Mouse (Mus musculus): ENCODE results near the gene Numb.

Numb gene

DNA sequence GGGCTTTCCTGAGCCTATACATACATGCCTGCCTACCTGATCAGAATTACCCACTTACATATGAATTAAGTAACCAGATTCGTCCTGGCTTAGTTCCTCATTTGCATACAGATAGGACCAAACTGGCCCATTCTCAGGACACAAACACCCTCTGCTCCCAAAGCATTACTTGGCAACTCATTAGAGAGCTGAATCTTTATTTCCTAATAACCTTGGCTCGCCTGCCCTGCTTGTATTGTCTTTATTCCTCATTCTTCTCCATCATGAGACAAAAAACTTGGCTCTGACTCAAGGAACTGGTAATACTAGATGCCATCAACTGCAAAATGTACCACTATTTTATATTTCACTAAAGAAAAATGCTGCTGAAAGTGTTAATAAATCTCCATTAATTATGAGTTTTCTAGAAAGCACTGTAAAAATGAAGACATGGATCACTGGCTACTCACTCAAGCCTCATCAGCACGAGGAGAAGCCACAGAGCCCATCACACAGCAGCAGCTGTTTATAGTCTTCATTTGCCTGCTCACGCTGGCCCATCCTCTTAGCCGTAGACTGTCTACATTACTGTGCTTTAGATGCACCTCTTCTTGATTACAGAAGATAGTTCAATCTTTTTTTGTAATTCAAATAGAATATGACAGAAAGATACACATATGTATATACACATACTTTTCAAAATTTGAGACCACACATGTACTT lies 69.1 kb downstream of the Numb start:
- no peak for DNase-seq (ENCODE audit: low spot score)

GRCm38 (mm10) chr12:83850334-83850733 lies 71.4 kb downstream of the Numb start:
- no peak for DNase-seq (ENCODE audit: low spot score)

GRCm38 (mm10) chr12:83848595-83849231 lies 73.0 kb downstream of the Numb start:
- DNase-seq (ENCODE audit: low spot score) = no peak

- DNase-seq (ENCODE audit: low spot score) = no peak
Measured at GRCm38 (mm10) chr12:83847877-83848276, 73.9 kb downstream of the Numb start.

GRCm38 (mm10) chr12:83842678-83843440 lies 78.9 kb downstream of the Numb start:
- no peak for DNase-seq (ENCODE audit: low spot score)

- no peak for DNase-seq (ENCODE audit: low spot score)
Measured at GRCm38 (mm10) chr12:83841409-83842190, 80.1 kb downstream of the Numb start.

DNA sequence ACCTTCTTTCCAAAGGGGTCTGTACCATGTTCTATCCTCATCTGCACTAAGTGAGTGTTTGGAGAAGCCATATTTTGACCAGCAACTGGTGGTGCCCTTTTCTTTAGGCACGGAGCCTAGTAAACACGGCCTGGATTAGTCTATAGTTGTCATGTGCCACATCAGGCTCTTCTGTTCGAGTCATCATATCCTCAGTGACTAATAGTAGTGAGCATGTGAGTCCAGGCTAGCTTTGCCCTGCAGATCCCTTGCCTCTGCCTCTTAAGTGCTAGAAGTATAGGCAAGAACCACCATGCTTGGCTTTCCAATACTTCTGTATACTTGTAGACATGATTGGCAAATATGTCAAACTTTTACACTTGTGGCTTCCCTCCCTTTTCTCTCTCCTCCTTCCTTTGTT lies 87.8 kb downstream of the Numb start:
- no peak for DNase-seq (ENCODE audit: low spot score)

GRCm38 (mm10) chr12:83830424-83830823 lies 91.3 kb downstream of the Numb start:
- no peak for DNase-seq (ENCODE audit: low spot score)

GRCm38 (mm10) chr12:83816616-83817015 lies 105.1 kb downstream of the Numb start:
- no peak for DNase-seq (ENCODE audit: low spot score)

DNA sequence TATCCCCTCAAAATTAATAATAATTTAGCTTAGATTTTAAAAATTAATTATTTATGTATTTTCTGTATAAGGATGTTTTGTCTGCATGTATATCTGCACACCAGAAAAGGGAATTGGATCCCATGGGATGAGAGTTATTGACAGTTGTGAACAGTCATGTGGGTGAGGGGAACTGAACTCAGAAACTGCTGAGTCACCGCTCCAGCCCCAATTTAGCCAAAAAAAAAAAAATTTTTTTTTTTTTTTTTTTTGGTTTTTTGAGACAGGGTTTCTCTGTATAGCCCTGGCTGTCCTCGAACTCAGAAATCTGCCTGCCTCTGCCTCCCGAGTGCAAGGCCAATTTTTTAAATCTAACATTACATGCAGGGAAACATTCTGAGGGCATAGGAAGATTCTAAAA lies 109.8 kb downstream of the Numb start:
- no peak for DNase-seq (ENCODE audit: low spot score)

- DNase-seq (ENCODE audit: low spot score) = peak; percentile 12
Measured at GRCm38 (mm10) chr12:83803641-83804040, 118.1 kb downstream of the Numb start.

- no peak for DNase-seq (ENCODE audit: low spot score)
Measured at GRCm38 (mm10) chr12:83800943-83801342, 120.8 kb downstream of the Numb start.

DNA sequence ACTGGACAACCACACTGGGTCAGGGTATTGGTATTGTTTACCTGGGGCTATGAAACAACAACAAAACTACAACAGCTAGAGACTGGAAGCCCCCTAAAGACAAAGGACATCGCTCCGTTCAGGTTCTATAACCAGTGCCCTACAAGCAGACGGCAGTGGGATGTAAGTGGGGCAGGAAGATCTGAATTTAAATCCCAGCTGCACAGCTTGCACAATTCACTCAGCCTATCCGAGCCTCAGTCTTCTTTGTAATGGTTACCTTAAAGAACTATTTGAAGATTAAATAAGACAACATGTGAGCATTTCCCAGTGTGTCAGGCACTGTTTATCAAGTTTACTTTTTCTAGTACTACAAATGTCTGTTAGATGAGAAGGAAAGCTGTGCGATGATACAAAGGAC lies 123.4 kb downstream of the Numb start:
- DNase-seq (ENCODE audit: low spot score) = no peak

- DNase-seq (ENCODE audit: low spot score) = no peak
Measured at GRCm38 (mm10) chr12:83795586-83795985, 126.1 kb downstream of the Numb start.

DNA sequence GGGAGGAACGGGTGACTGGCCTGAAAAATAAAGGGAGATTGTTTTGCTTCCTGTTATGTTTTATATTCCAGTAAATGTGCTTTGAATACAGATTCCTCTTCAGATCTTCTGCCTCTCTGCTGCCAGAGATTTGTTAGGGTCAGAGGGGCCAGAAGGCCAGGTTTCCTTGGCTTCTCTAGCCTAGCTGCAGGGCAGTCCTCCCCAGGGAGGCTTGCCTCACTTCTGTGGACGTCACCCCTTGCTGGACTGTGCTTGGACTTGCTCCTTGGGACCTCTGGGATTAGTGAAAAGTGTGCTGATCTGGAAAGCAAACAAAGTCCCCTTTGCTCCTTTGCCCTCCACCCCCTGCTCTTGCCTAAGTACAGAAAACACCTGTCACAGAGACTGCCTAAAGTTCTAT lies 126.7 kb downstream of the Numb start:
- no peak for DNase-seq (ENCODE audit: low spot score)

DNA sequence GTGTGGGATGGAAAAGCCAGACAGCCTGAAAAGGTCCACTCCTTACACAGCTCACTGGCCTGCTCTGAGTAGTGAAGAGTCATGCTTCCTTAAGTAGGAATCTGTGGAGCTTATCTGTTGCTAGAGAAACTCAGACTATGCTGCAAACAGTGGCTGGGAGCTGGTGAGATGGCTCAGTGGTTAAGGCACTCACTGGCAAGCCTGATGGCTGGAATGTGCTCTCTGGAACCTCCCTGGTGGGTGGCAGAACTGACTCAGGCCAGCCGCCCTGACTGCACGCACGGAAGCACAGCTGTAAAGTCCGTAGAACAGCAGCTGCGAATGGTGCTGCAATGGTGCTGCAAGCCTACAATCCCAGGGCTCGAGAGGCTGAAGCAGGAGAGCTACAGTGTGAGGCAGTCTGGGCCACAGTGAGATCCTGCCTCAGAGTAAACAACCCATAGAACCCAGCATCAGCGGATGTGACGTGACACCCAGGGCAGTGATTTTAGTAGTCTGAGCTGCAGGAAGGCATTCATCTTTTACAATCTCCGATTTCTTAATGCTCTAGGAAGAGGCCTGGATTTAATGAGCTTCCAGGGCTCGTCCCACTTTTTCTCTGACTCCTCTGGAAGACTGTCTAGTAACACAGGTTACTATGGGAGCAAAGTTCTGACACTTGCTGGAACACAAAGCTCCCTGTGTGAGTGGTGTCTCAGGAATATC lies 128.9 kb downstream of the Numb start:
- DNase-seq (ENCODE audit: low spot score) = no peak

- DNase-seq (ENCODE audit: low spot score) = no peak
Measured at GRCm38 (mm10) chr12:83791737-83792136, 130.0 kb downstream of the Numb start.

- no peak for DNase-seq (ENCODE audit: low spot score)
Measured at GRCm38 (mm10) chr12:83790749-83791148, 131.0 kb downstream of the Numb start.

- DNase-seq (ENCODE audit: low spot score) = no peak
Measured at GRCm38 (mm10) chr12:83789781-83790140, 132.0 kb downstream of the Numb start.

DNA sequence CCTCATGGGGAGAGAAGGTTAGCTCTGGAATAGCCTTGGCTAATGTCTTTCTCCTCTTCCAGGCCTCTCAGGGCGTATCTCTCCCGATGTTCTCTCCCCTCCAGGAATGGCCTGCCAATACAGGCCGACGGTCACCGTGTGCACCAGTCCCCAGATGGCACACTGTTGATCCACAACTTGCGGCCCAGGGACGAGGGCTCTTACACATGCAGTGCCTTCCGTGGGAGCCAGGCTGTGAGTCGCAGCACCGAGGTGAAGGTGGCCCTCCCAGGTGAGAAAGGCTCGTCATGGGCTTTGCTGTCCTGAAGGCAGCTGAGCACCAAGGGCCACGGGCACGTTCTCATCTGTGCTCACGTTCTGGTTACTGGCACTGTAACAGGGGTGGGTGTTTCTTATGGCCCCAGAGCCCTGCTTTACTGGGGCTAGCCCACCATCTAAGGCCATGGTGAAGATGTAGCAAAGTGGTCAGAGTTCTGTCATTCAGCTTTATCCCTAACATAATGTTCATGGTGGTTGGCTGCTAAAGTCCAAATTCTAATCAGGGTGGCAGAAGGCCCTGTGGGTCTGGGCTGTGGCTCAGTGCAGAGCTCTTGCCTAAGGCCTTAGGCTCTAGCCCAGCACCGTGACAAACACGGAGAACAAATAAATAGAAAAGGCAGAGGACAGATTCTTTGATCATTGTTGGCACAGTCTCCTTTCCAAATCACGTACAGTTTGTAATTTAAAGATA lies 132.5 kb downstream of the Numb start:
- DNase-seq (ENCODE audit: low spot score) = peak; percentile 38

GRCm38 (mm10) chr12:83785305-83785704 lies 136.4 kb downstream of the Numb start:
- no peak for DNase-seq (ENCODE audit: low spot score)
